Mouse (Mus musculus): Measurements from ENCODE around the gene Rcor1. TPM values are rescaled to one million over a fixed set of nuclear protein-coding genes. Genes with fewer than 3 reads are reported as not detected.

Rcor1 gene
- 13.0 TPM in 2 replicates for polyA plus RNA-seq (2016; fragmentation: Nextera tagmentation; extraction: Ambion mirVana)

DNA sequence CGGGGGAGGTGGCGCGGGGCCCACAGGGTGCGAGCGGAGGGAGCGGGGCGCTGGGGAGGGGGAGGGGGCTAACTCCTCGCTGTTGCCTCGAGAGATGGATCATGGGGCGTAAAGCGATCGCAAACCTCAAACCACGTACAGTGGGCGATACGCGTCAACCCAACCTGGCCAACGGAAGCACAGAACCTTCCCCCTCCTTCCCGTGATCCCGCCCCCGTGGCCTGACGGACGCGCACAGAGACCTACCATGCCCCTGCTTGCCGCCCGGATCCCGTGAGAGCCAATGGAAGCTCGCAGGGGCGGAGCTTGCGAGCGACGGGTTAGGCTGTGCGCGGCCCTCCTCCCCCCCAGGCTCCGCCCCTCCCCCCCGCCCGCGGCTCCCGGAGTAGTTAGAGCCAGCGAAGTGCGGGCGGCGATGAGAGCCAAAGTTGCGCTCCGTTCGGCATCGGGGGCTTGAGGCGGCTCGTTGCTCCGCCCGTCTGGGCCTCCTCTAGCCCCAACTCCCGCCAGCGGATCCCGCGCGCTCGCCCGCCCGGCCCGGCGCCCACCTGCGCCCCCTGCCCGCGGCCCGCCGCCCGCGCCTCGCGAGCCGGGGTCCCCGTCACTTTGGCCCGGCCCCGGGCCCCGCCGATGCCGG is at the start of gene Rcor1:
TSS of gene Rcor1 (plus strand) at position 376 of the 637 bp plus-strand sequence.
- Histone ChIP-seq H3K4me1 (peaks cover 13% of the 10 kb centered on the region), H3K4me3 (peak within 1 kb of the TSS; percentile 97), H3K27me3 (no peaks in the 10 kb centered on the region), H3K27ac (peak within 1 kb of the TSS; percentile 100), H3K9me3 (no peaks in the 10 kb centered on the region), H3K36me3 (peaks cover 8% of the 10 kb centered on the region; the same call in 1 of the 2 replicates), H3K9ac (peak within 1 kb of the TSS; percentile 97), H3K4me2 (replicated peaks) (peak within 1 kb of the TSS; percentile 91)
- WGBS = under 1% methylated on average over 59 of the region's 76 CpGs
- ATAC-seq (ENCODE audit: insufficient number of reproducible peaks, insufficient read depth, low FRiP score, low TSS enrichment) = peak; percentile 99

DNA sequence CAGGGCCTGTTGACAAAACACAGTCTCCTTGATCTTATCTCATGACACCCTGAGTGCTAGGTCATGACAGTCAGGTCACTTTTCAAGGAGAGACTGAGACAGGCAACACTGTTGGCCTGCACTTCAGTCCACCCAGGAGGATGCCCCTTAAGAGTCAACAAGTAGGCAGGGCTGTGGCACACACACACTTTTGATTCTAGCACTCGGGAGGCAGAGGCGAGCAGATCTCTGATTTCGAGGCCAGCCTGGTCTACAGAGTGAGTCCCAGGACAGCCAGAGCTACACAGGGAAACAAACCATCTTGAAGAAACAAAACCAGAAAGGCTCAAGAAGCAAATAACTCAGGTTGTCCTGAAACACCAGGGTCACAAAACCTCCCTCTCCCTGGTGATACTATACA is 49.7 kb upstream of the Rcor1 start:
- H3K27ac ChIP-seq = no peak overlapping the region
- 88% methylated on average over 3 of the region's 3 CpGs for WGBS
- no peak overlapping the region for H3K4me2 ChIP-seq (replicated peaks)
- no peaks in the 10 kb centered on the region for H3K27me3 ChIP-seq
- H3K4me3 ChIP-seq = no peak overlapping the region
- no peaks in the 10 kb centered on the region for H3K36me3 ChIP-seq
- H3K9ac ChIP-seq = no peak overlapping the region
- H3K4me1 ChIP-seq = peaks cover 4% of the 10 kb centered on the region; the same call in 1 of the 2 replicates
- ATAC-seq (ENCODE audit: insufficient number of reproducible peaks, insufficient read depth, low FRiP score, low TSS enrichment) = no peak
- H3K9me3 ChIP-seq = no peaks in the 10 kb centered on the region

DNA sequence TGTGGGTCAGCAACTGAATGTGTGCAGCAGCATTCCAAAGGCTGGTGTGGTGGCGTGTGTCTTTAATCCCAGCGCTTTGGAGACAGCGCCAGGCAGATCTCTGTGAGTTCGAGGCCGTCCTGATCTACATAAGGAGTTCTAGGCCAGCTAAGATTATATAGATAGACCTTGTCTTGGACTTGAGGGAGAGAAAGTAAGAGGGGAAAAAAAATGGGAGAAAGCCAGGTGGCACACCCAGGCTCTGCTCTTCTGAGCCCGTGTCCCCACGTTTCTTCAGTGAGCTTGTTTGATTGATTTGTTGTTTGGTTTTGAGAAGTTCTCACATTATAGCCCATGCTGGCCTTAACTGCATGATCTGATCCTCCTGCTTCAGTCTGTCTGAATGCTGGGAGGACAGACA is 48.7 kb upstream of the Rcor1 start:
- WGBS = 93% methylated on average over 7 of the region's 7 CpGs
- Histone ChIP-seq H3K36me3 (no peaks in the 10 kb centered on the region), H3K27ac (no peak overlapping the region), H3K4me3 (no peak overlapping the region), H3K4me2 (replicated peaks) (no peak overlapping the region), H3K27me3 (no peaks in the 10 kb centered on the region), H3K9me3 (no peaks in the 10 kb centered on the region), H3K4me1 (peaks cover 8% of the 10 kb centered on the region; the same call in 1 of the 2 replicates), H3K9ac (no peak overlapping the region)
- ATAC-seq (ENCODE audit: insufficient number of reproducible peaks, insufficient read depth, low FRiP score, low TSS enrichment) = no peak

DNA sequence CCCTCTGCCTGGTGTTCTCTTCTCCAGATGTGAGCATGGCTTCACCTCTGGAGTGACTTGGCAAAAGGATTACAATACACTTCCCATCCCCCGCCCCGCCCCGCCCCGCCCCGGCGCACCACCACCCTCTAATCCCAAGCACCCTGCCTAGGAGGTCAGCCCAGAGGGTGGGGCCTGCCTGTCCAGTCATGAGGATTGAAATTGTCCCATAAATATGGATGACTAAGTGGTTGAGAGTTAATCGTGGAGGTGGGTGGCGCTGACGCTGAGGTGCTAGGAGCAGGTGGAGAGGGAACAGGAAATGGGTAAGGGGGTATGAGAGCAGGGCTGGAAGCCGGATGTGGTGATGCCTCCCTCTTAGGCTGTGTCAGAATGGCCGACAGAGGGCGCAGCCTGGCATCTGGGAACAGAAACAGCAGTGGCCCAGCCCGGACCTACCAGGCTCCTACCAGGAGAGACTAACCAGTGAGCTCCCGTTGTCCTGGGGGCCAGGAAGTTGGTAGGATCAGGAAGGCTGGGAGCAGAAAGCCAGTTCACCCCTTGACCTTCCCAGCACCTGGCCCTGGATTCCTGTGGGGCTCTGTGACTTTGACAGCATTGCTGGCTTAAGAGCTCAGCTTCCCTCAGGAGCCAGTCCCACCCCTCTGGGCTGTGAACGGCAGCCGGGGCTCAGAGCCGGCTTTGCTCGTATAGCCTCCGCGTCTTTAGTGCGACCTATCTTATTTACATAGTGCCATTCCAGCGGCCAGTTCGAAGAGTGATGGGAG is 47.6 kb upstream of the Rcor1 start:
- Histone ChIP-seq H3K4me3 (peak overlapping the region; percentile 48), H3K9ac (peak overlapping the region; percentile 58), H3K9me3 (no peaks in the 10 kb centered on the region), H3K4me2 (replicated peaks) (peak overlapping the region; percentile 59), H3K4me1 (peaks cover 8% of the 10 kb centered on the region; the same call in 1 of the 2 replicates), H3K36me3 (no peaks in the 10 kb centered on the region), H3K27me3 (no peaks in the 10 kb centered on the region), H3K27ac (peak overlapping the region; percentile 60; the same call in 1 of the 2 replicates)
- peak; percentile 92 for ATAC-seq (ENCODE audit: insufficient number of reproducible peaks, insufficient read depth, low FRiP score, low TSS enrichment)
- 3% methylated on average over 23 of the region's 23 CpGs for WGBS

DNA sequence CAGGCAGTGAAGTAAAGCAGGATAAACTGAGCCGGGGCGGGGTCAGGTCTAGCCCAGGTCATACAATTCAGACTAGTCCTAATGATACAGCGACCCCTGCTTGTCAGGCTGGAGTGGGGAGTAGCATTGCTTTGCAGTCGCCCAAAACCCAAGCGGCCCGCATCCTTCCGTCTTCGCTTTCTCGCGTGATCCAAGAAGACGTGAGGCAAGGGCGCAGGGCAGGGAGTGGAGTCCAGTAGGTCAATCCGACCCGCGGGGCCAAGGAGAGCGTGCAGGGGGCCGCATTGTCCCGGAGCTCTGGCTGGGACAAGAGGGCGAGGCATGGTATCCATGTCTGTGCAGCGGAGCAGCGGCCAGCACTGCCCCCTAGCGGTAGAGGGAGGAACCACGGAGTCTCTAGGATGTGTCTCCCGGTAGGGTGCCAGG is 47.0 kb upstream of the Rcor1 start:
- no peaks in the 10 kb centered on the region for H3K27me3 ChIP-seq

DNA sequence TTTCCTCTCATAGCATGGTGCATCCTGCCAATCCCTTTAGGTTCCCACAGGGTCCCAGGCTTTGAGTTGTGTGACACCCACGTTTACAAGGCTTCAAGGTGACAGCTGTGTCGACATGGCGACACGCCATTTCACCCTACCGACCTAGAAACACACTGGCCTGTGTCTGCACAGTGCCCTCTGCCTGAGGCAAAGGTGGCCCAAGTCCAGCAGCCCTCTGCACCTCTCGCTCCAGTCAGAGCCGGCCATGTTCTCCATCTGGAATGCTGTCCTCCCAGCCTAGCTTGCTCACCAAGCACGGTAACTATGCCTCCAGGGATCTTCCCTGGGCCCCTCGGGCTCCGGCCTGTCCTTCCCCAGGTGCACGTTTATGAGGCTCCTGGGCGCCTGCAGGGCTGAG is 46.4 kb upstream of the Rcor1 start:
- Histone ChIP-seq H3K27ac (no peak overlapping the region), H3K27me3 (no peaks in the 10 kb centered on the region), H3K4me3 (peak overlapping the region; percentile 48), H3K9ac (no peak overlapping the region), H3K4me1 (peaks cover 8% of the 10 kb centered on the region; the same call in 1 of the 2 replicates), H3K36me3 (no peaks in the 10 kb centered on the region), H3K9me3 (0 out of 2 replicates have a peak, but pooled peaks cover 2% of the 10 kb centered on the region), H3K4me2 (replicated peaks) (peak overlapping the region; percentile 59)
- 79% methylated on average over 12 of the region's 12 CpGs for WGBS
- ATAC-seq (ENCODE audit: insufficient number of reproducible peaks, insufficient read depth, low FRiP score, low TSS enrichment) = no peak

More for the DNA sequence above, 47.0 kb upstream of the Rcor1 start:
- ATAC-seq (ENCODE audit: insufficient number of reproducible peaks, insufficient read depth, low FRiP score, low TSS enrichment) = peak; percentile 76
- H3K4me2 ChIP-seq (replicated peaks) = peak overlapping the region; percentile 59
- peak overlapping the region; percentile 60; the same call in 1 of the 2 replicates for H3K27ac ChIP-seq
- no peaks in the 10 kb centered on the region for H3K9me3 ChIP-seq
- no peaks in the 10 kb centered on the region for H3K36me3 ChIP-seq
- H3K9ac ChIP-seq = peak overlapping the region; percentile 58
- WGBS = under 1% methylated on average over 24 of the region's 24 CpGs
- H3K4me3 ChIP-seq = peak overlapping the region; percentile 48
- peaks cover 8% of the 10 kb centered on the region; the same call in 1 of the 2 replicates for H3K4me1 ChIP-seq

- WGBS = 88% methylated on average over 3 of the region's 3 CpGs
- 0 out of 2 replicates have a peak, but pooled peaks cover 7% of the 10 kb centered on the region for H3K9me3 ChIP-seq
- ATAC-seq (ENCODE audit: insufficient number of reproducible peaks, insufficient read depth, low FRiP score, low TSS enrichment) = no peak
- H3K9ac ChIP-seq = no peak overlapping the region
- H3K36me3 ChIP-seq = no peaks in the 10 kb centered on the region
- H3K4me1 ChIP-seq = peaks cover 8% of the 10 kb centered on the region; the same call in 1 of the 2 replicates
- H3K27ac ChIP-seq = no peak overlapping the region
- H3K4me3 ChIP-seq = no peak overlapping the region
- no peaks in the 10 kb centered on the region for H3K27me3 ChIP-seq
- no peak overlapping the region for H3K4me2 ChIP-seq (replicated peaks)
These were observed 45.9 kb upstream of the Rcor1 start for GRCm38 (mm10) chr12:110993226-110993625.

- WGBS = 45% methylated on average over 12 of the region's 12 CpGs
- Histone ChIP-seq H3K9me3 (0 out of 2 replicates have a peak, but pooled peaks cover 7% of the 10 kb centered on the region), H3K4me2 (replicated peaks) (no peak overlapping the region), H3K27me3 (no peaks in the 10 kb centered on the region), H3K36me3 (no peaks in the 10 kb centered on the region), H3K4me1 (peaks cover 8% of the 10 kb centered on the region; the same call in 1 of the 2 replicates), H3K4me3 (no peak overlapping the region), H3K9ac (no peak overlapping the region), H3K27ac (no peak overlapping the region)
- no peak for ATAC-seq (ENCODE audit: insufficient number of reproducible peaks, insufficient read depth, low FRiP score, low TSS enrichment)
These were observed 44.5 kb upstream of the Rcor1 start for GRCm38 (mm10) chr12:110994666-110995065.

- no peaks in the 10 kb centered on the region for H3K36me3 ChIP-seq
- H3K4me2 ChIP-seq (replicated peaks) = no peak overlapping the region
- no peak overlapping the region for H3K27ac ChIP-seq
- 0 out of 2 replicates have a peak, but pooled peaks cover 7% of the 10 kb centered on the region for H3K9me3 ChIP-seq
- 96% methylated on average over 11 of the region's 11 CpGs for WGBS
- H3K4me3 ChIP-seq = no peak overlapping the region
- peaks cover 3% of the 10 kb centered on the region; the same call in 1 of the 2 replicates for H3K4me1 ChIP-seq
- no peak overlapping the region for H3K9ac ChIP-seq
- no peaks in the 10 kb centered on the region for H3K27me3 ChIP-seq
- ATAC-seq (ENCODE audit: insufficient number of reproducible peaks, insufficient read depth, low FRiP score, low TSS enrichment) = no peak
These were observed 41.1 kb upstream of the Rcor1 start for GRCm38 (mm10) chr12:110998092-110998491.

GRCm38 (mm10) chr12:110999820-111000219 is 39.3 kb upstream of the Rcor1 start:
- no peak overlapping the region for H3K4me3 ChIP-seq
- no peak overlapping the region for H3K9ac ChIP-seq
- H3K4me1 ChIP-seq = no peaks in the 10 kb centered on the region
- H3K4me2 ChIP-seq (replicated peaks) = no peak overlapping the region
- no peak overlapping the region for H3K27ac ChIP-seq
- no peak for ATAC-seq (ENCODE audit: insufficient number of reproducible peaks, insufficient read depth, low FRiP score, low TSS enrichment)
- H3K36me3 ChIP-seq = no peaks in the 10 kb centered on the region
- 0 out of 2 replicates have a peak, but pooled peaks cover 7% of the 10 kb centered on the region for H3K9me3 ChIP-seq
- 77% methylated on average over 2 of the region's 2 CpGs for WGBS
- no peaks in the 10 kb centered on the region for H3K27me3 ChIP-seq

- Histone ChIP-seq H3K4me2 (replicated peaks) (no peak overlapping the region), H3K27ac (no peak overlapping the region), H3K4me3 (no peak overlapping the region), H3K9me3 (0 out of 2 replicates have a peak, but pooled peaks cover 7% of the 10 kb centered on the region), H3K27me3 (no peaks in the 10 kb centered on the region), H3K9ac (no peak overlapping the region), H3K36me3 (no peaks in the 10 kb centered on the region), H3K4me1 (peaks cover 8% of the 10 kb centered on the region; the same call in 1 of the 2 replicates)
- WGBS = 91% methylated on average over 7 of the region's 7 CpGs
- no peak for ATAC-seq (ENCODE audit: insufficient number of reproducible peaks, insufficient read depth, low FRiP score, low TSS enrichment)
These were observed 38.2 kb upstream of the Rcor1 start for GRCm38 (mm10) chr12:111000956-111001355.
